Mouse (Mus musculus) hindbrain, embryonic 15.5 days (tissue): ENCODE measurements around the gene Tmem38a. TPM values are rescaled to one million over a fixed set of nuclear protein-coding genes. Genes with fewer than 3 reads are reported as not detected.
A peak's percentile ranks its signal among the peaks of the same experiment; 100 is the strongest.

Experiments used
- ATAC-seq: fragments of 200-750 bp; cut with Nextera tagmentation; 2 replicates; pipeline ENCODE4 v1.8.0; 2017; ENCODE audit warnings: low read depth, moderate number of reproducible peaks, moderate TSS enrichment; ENCODE audit not compliant: low FRiP score
- H3K27ac ChIP-seq: fragments of 300-500 bp; sonication (generic); replicated peaks from 2 replicates; pipeline ENCODE4 v1.5.1; 2015; ENCODE audit warnings: mild to moderate bottlenecking, inconsistent platforms
- H3K27me3 ChIP-seq: fragments of 300-500 bp; sonication (generic); 2 replicates; pipeline ENCODE4 v1.6.1; 2015; ENCODE audit warnings: control low read depth, inconsistent platforms
- H3K36me3 ChIP-seq: fragments of 300-500 bp; sonication (generic); 2 replicates; pipeline ENCODE4 v1.6.1; 2015; ENCODE audit warnings: control low read depth, inconsistent platforms
- H3K4me1 ChIP-seq: fragments of 300-500 bp; sonication (generic); replicated peaks from 2 replicates; pipeline ENCODE4 v1.6.1; 2015; ENCODE audit warnings: control low read depth, inconsistent platforms
- H3K4me2 ChIP-seq: fragments of 300-500 bp; sonication (generic); 2 replicates; pipeline ENCODE4 v1.6.1; 2015; ENCODE audit warnings: moderate library complexity, mild to moderate bottlenecking, inconsistent platforms
- H3K4me3 ChIP-seq: fragments of 300-500 bp; sonication (generic); 2 replicates; pipeline ENCODE4 v1.5.1; 2015; ENCODE audit warnings: mild to moderate bottlenecking, inconsistent platforms
- H3K9ac ChIP-seq: fragments of 300-500 bp; sonication (generic); 2 replicates; pipeline ENCODE4 v1.6.1; 2015; ENCODE audit warnings: inconsistent platforms
- H3K9me3 ChIP-seq: fragments of 300-500 bp; sonication (generic); 2 replicates; pipeline ENCODE4 v1.6.1; 2016; ENCODE audit warnings: control low read depth, inconsistent platforms
- WGBS: fragments of 180-500 bp; shearing (Covaris S2); methylation state at CpG from one replicate; pipeline ENCODE4 v1.1.7; 2015; 5-methylcytosine and 5-hydroxymethylcytosine counted together
- polyA plus RNA-seq: library from polyadenylated mRNA; unstranded; fragments of >200 nt; fragmentation: Nextera tagmentation; extraction: Ambion mirVana; gene quantifications from 2 replicates; pipeline ENCODE4 v1.2.1, GENCODE M21; 2015

The Tmem38a gene
- 33.7 and 34.2 TPM in 2 replicates for polyA plus RNA-seq

DNA sequence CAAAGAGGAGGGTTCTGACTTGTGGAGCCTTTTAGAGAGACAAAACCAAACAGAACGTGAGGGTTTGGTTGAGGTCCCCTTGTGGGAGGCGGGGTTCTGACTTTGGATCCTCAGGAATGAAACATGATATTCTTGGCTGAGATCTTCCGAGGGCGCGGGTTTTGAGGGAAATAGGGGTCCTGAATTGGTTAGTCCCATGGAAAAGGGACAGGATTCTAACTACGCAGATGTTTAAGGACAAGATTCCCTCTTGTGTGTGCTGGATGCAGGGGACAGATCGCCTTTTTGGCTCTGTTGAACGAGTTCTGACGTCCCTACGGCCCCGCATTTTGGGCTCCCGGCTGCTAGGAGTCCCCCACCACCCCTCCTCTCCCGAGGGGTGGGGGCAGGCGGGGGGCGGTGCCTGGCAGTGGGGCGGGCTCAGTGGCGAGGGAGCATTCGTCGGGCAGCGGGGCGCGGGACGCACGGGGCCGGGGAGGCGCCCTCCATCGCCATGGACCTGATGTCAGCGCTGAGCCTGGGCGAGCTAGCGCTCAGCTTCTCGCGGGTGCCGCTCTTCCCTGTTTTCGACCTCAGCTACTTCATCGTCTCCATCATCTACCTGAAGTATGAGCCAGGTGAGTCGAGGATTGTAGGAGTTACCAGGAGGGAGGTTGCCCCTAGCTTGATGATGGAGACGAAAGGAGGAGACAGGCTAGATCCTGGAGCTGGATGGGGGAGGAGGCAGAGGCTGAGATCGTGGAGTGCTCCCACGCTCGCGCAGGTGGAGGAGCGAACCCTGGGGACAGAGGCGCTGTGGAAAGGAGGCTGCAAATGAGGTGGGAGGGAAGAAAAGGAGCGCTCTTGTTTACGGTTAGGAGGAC, at the start of gene Tmem38a:
Gene Tmem38a (plus strand): TSS at position 445 of the 863 bp plus-strand sequence.
- under 1% methylated on average over 40 of the region's 45 CpGs for WGBS
- Histone ChIP-seq H3K4me3 (peak within 1 kb of the TSS; percentile 72), H3K27me3 (no peaks in the 10 kb centered on the region), H3K4me1 (peaks cover 36% of the 10 kb centered on the region), H3K4me2 (peak within 1 kb of the TSS; percentile 87), H3K36me3 (peaks cover 19% of the 10 kb centered on the region), H3K27ac (peak within 1 kb of the TSS; percentile 85), H3K9me3 (no peaks in the 10 kb centered on the region), H3K9ac (peak within 1 kb of the TSS; percentile 62)
- peak; percentile 35 for ATAC-seq

DNA sequence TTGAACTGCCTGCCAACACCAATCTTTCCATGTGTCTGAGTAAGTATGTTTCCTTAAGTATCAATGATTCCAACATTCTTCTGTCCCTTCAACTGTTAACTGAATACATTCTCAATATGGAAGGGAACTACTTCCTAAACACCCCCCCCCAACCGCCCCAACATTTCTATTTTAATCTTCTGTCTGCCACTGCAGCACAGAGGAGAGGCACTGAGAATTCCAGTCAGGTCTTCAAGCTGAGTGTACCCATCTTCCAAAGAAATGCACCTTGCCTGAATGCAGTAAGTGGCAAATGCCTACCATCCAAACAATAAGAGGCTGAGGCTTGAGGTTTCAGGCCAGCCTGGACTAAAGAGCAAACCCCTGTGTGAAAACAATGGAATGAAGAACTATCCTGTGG, 39.8 kb upstream of the Tmem38a start:
- 100% methylated on average over 1 of the region's 1 CpGs for WGBS
- Histone ChIP-seq H3K9ac (no peak overlapping the region), H3K4me3 (no peak overlapping the region), H3K36me3 (no peaks in the 10 kb centered on the region), H3K27me3 (no peaks in the 10 kb centered on the region), H3K9me3 (no peaks in the 10 kb centered on the region), H3K4me1 (no peaks in the 10 kb centered on the region), H3K4me2 (no peak overlapping the region), H3K27ac (no peak overlapping the region)
- no peak for ATAC-seq

DNA sequence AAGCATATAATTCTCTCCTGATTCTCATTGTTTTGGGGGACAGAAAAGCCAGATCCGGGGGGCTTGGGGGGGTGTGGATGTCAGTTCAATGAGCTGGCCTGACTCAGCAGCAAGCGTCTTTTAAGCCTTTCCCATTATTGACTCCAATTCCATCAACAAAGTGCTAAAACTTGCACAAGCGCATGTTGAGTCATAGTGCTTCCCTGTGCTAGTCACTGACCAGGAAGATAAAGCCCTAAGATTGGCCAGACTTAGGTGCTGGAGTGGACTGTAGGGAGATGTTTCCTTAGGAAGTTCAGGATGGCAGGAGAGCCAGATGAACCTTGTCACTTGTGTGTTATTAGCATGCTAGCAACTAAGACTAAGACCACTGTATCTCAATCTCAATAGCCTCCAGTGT, 37.0 kb upstream of the Tmem38a start:
- no peaks in the 10 kb centered on the region for H3K4me1 ChIP-seq
- H3K27ac ChIP-seq: no peak overlapping the region
- 97% methylated on average over 3 of the region's 3 CpGs for WGBS
- no peaks in the 10 kb centered on the region for H3K9me3 ChIP-seq
- H3K9ac ChIP-seq: no peak overlapping the region
- no peak overlapping the region for H3K4me3 ChIP-seq
- H3K27me3 ChIP-seq: no peaks in the 10 kb centered on the region
- no peaks in the 10 kb centered on the region for H3K36me3 ChIP-seq
- no peak overlapping the region for H3K4me2 ChIP-seq
- ATAC-seq: no peak

DNA sequence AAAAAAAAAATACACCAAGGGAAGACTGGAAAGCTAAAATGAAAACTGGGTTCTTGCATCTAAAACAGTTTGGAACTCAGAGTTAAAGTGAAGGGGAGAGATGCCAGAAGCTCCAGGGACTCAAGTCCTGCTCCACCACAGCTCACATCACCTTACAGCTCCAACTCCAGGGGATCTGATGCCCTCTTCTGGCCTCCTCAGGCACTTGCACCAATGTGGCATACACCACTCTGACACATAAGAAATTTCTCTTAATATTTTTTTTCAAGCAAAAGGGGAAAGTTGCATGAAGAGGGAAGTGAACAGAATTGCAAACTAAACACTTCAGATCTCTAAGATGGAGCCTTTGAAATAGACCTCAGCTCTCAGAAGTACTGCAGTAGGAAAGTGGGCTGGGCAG, 32.6 kb upstream of the Tmem38a start:
- Histone ChIP-seq H3K4me2 (no peak overlapping the region), H3K9me3 (no peaks in the 10 kb centered on the region), H3K36me3 (peaks cover 3% of the 10 kb centered on the region; the same call in 1 of the 2 replicates), H3K9ac (no peak overlapping the region), H3K27me3 (no peaks in the 10 kb centered on the region), H3K4me1 (no peaks in the 10 kb centered on the region), H3K27ac (no peak overlapping the region), H3K4me3 (no peak overlapping the region)
- no peak for ATAC-seq

DNA sequence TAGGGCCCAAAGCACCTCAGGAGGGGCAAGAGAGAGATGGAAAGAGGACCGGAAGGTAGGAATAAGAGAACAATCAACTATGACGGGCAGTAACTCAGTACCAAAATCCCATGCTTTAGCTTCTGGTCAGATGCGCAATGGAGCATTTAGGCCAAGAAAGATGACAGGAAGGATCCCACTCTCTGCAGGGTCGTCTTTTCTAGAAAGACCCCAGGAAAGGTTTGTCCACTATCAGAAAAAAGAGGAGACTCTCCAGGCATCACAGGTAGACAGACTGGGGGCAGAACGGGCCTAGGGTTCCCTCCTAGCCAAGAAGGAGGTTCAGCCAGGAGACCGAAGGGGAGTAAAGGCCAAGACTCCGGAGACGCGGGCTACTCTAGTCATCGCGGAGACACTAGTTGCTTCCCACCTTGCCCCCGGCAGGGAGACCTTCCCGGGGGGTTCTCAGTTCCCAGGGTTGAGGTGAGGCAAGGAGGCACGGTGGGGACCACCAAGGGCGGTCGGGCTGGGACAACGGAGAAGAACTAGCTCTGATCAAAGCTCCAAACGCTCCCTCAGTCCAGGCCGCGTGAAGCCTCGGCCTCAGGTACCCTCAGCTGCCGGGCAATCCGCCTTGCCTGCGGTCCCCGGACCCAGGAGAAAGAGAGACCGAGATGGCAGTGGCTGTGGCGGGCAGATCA, 24.6 kb upstream of the Tmem38a start:
- Histone ChIP-seq H3K4me2 (peak overlapping the region; percentile 99), H3K27me3 (no peaks in the 10 kb centered on the region), H3K27ac (peak overlapping the region; percentile 87), H3K4me3 (peak overlapping the region; percentile 94), H3K9ac (peak overlapping the region; percentile 99), H3K36me3 (peaks cover 3% of the 10 kb centered on the region; the same call in 1 of the 2 replicates), H3K4me1 (peaks cover 48% of the 10 kb centered on the region), H3K9me3 (no peaks in the 10 kb centered on the region)
- ATAC-seq: peak; percentile 4; the same call in 1 of the 2 replicates
- 1% methylated on average over 27 of the region's 27 CpGs for WGBS

DNA sequence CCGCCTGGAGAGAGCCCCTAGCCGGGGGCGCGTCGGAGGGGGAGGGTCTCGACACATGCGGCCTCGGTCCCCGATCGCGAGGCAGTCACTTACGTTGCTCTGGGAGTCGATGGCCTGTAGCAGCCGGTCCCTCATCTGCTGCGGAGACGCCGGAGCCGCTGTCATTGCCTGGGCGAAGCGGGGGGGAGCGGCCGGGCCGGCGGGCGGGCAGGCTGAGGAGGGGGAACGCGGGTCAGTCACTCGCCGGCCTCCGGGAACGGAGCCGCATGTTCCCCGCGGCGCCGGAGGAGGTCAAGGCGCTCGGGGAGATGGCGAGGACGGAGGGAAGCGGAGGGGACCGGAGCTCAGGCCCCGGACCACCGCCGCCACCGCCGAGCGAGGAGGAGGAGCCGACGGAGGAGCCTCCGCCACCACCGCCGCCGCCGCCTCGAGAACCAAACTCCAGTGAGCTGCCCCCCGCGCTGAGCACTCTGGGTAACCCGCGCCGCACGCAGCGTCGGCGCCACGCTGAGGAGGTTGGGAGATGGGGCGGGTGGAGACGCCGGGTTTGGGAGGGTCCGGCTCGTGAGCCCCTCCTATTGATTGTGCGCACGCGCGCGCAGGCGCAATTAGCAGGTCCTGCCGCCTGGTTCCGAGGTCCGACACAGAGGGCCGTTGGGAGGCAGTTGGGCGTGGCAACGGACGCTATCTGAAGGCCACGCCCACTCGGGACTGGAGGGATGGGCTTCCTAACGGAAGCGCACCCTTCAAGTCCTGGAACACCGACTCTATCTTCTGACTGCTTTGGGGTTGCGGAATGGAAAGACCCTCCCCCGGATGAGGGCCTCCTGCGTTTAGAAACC, 23.8 kb upstream of the Tmem38a start, which contains the start of gene Med26:
Gene Med26 (minus strand): TSS at position 469 of the 842 bp plus-strand sequence.
- H3K9ac ChIP-seq: peak within 1 kb of the TSS; percentile 99
- H3K27ac ChIP-seq: peak within 1 kb of the TSS; percentile 87
- H3K27me3 ChIP-seq: no peaks in the 10 kb centered on the region
- peak; percentile 96 for ATAC-seq
- under 1% methylated on average over 85 of the region's 92 CpGs for WGBS
- H3K36me3 ChIP-seq: peaks cover 3% of the 10 kb centered on the region; the same call in 1 of the 2 replicates
- peak within 1 kb of the TSS; percentile 99 for H3K4me2 ChIP-seq
- peaks cover 55% of the 10 kb centered on the region for H3K4me1 ChIP-seq
- H3K9me3 ChIP-seq: no peaks in the 10 kb centered on the region
- peak within 1 kb of the TSS; percentile 94 for H3K4me3 ChIP-seq

DNA sequence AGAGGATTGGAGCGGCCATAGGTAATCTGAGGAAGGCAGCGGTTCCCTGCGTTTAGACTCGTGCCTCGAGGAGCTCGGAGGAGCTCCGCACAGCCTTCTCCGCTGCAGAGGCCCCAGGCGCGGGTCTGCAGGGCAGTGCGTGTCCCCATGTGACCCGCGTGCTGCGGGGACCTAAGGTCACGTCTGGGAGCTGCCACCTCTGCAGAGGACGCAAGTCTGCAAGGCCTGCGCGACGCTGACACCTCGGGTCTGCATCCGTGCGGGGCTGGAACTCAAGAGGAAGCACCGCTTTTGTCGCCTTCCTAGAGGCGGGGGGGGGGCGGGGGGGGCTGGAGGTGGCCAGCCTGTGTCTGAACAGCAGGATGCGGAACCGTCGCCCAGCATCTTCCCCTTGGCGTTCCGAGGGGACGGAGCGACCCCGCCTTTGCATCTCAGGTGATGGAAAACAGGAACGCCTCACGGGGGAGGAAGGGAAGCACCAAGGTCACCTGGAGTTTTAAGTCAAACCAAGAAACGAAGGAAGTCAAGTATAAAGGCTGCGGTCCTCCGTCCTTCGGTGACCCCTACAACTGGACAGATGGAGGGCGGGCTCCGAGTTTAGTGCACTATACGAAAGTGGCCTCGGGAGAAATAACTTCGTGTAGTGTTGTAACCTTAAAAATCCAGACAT, 23.1 kb upstream of the Tmem38a start:
- peak overlapping the region; percentile 99 for H3K9ac ChIP-seq
- H3K4me1 ChIP-seq: peaks cover 55% of the 10 kb centered on the region
- H3K36me3 ChIP-seq: peaks cover 7% of the 10 kb centered on the region; the same call in 1 of the 2 replicates
- peak; percentile 6 for ATAC-seq
- H3K9me3 ChIP-seq: no peaks in the 10 kb centered on the region
- H3K27me3 ChIP-seq: no peaks in the 10 kb centered on the region
- WGBS: under 1% methylated on average over 43 of the region's 45 CpGs
- peak overlapping the region; percentile 99 for H3K4me2 ChIP-seq
- H3K4me3 ChIP-seq: peak overlapping the region; percentile 94
- H3K27ac ChIP-seq: peak overlapping the region; percentile 87

DNA sequence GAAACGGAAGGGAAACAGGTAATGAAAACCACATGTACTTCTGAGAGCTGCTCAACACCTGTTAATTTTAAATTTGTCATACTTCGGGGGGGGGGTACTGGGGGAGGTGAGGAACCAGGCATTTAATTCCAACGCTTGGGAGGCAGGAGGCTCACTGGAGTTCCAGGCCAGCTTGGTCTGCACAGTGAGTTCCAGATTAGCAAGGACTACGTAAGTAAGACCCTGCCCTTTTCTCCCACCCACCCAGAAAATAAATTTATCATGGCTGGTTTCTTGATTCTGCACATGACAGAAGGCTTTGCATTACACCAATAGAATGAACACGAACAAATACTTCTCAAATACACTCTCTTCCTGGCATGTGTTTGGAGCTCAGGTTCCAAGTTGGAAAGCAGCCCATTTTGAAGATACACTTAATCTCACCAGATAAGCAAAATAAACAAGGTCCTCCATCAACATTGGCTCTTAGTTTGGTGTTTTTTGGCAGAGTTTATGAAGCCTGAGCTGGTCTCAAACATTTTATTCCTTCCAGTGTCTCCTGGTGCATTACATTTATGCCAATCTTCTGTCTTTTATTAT, 22.5 kb upstream of the Tmem38a start:
- no peaks in the 10 kb centered on the region for H3K9me3 ChIP-seq
- H3K9ac ChIP-seq: peak overlapping the region; percentile 99
- no peak for ATAC-seq
- peak overlapping the region; percentile 87 for H3K27ac ChIP-seq
- H3K4me2 ChIP-seq: peak overlapping the region; percentile 99
- H3K4me1 ChIP-seq: peaks cover 55% of the 10 kb centered on the region
- peak overlapping the region; percentile 94 for H3K4me3 ChIP-seq
- no peaks in the 10 kb centered on the region for H3K27me3 ChIP-seq
- peaks cover 8% of the 10 kb centered on the region; the same call in 1 of the 2 replicates for H3K36me3 ChIP-seq
- 13% methylated on average over 5 of the region's 5 CpGs for WGBS

DNA sequence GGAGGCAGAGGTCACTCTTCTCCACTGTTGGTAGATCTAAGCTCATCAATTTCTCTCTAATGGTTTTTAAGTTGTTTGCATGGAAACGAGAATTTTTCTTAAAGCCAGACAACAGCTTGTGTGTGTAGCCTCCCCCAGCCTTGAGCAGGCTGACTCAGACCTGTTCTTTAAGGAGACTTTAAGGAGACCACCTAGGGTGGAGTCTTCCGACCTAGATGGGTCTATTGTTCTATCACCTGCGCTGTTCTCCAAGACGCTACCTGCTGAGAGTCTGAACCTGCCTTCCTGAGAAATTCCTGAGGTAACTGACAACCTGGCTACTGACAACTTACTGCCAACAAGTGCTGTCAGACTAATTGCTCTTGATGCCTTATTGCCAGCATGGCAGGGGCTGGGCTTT, 16.1 kb upstream of the Tmem38a start:
- Histone ChIP-seq H3K4me2 (no peak overlapping the region), H3K9ac (no peak overlapping the region), H3K27me3 (no peaks in the 10 kb centered on the region), H3K9me3 (no peaks in the 10 kb centered on the region), H3K4me1 (peaks cover 12% of the 10 kb centered on the region; the same call in 1 of the 2 replicates), H3K4me3 (no peak overlapping the region), H3K27ac (no peak overlapping the region), H3K36me3 (peaks cover 31% of the 10 kb centered on the region)
- ATAC-seq: no peak
- WGBS: 51% methylated on average over 4 of the region's 4 CpGs

DNA sequence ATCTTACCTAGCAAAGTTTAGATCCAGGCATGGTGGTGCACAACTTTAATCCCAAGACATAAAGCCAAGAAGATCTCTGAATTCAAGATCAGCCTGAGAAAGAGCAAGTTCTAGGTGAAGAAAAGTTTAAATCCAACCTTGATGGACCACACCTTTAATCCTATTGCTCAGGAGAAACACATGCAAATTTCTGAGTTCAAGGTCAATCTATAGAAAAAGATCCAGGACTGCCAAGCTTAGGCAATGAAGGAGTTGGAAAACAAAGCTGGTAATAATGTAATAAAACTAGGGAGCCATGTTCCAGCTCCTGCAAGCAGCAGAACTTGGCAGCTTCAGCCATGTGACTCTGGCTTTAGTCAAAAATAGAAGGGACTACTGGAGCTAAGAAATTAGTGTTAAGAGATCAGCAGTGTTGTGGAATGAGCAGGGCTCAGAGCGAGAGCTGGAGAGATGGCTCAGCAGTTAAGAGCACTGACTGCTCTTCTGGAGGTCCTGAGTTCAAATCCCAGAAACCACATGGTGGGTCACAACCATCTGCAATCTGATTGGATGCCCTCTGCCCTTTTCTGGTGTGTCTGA, 10.7 kb upstream of the Tmem38a start:
- no peaks in the 10 kb centered on the region for H3K27me3 ChIP-seq
- H3K9me3 ChIP-seq: no peaks in the 10 kb centered on the region
- H3K27ac ChIP-seq: no peak overlapping the region
- no peaks in the 10 kb centered on the region for H3K4me1 ChIP-seq
- ATAC-seq: no peak
- H3K36me3 ChIP-seq: peaks cover 35% of the 10 kb centered on the region
- WGBS: 88% methylated on average over 1 of the region's 1 CpGs
- no peak overlapping the region for H3K4me3 ChIP-seq
- H3K9ac ChIP-seq: no peak overlapping the region
- H3K4me2 ChIP-seq: no peak overlapping the region
